Mouse (Mus musculus) liver, adult 2 months (tissue): ENCODE data around the gene Ctsd. TPM values are rescaled to one million over a fixed set of nuclear protein-coding genes. Genes with fewer than 3 reads are reported as not detected.

ENCODE experiments used
- DNase-seq: peaks from one replicate; pipeline ENCODE4 v3.0.0-alpha.2; 2011; ENCODE audit warnings: low read depth, low spot score; ENCODE audit errors: extremely low read depth
- H3K27ac ChIP-seq: fragments of 200-500 bp; replicated peaks from 2 replicates; pipeline ENCODE4 v1.5.1; 2012; ENCODE audit warnings: low read depth, mild to moderate bottlenecking, control low read depth, inconsistent platforms, low read length; ENCODE audit not compliant: insufficient read depth
- H3K27me3 ChIP-seq: fragments of 200-500 bp; 2 replicates; pipeline ENCODE4 v1.6.1; 2012; ENCODE audit warnings: mild to moderate bottlenecking, moderate library complexity, low read length, inconsistent platforms; ENCODE audit not compliant: control insufficient read depth, insufficient read depth
- H3K36me3 ChIP-seq: fragments of 200-500 bp; 2 replicates; pipeline ENCODE4 v1.6.1; 2012; ENCODE audit warnings: low read length, inconsistent platforms; ENCODE audit not compliant: control insufficient read depth, insufficient read depth
- H3K4me1 ChIP-seq: fragments of 200-500 bp; 2 replicates; pipeline ENCODE4 v1.6.1; 2011; ENCODE audit warnings: low read length; ENCODE audit not compliant: control insufficient read depth, insufficient read depth
- H3K4me3 ChIP-seq: fragments of 200-500 bp; 2 replicates; pipeline ENCODE4 v1.5.1; 2011; ENCODE audit warnings: low read depth, mild to moderate bottlenecking, control low read depth, low read length, moderate library complexity; ENCODE audit not compliant: insufficient read depth
- H3K79me2 ChIP-seq: fragments of 200-500 bp; 2 replicates; pipeline ENCODE4 v1.6.1; 2012; ENCODE audit warnings: inconsistent platforms, mild to moderate bottlenecking, low read length, moderate library complexity; ENCODE audit not compliant: control insufficient read depth, insufficient read depth
- H3K9ac ChIP-seq: fragments of 200-500 bp; 2 replicates; pipeline ENCODE4 v1.6.1; 2012; ENCODE audit warnings: low read depth, mild to moderate bottlenecking, control low read depth, inconsistent platforms, low read length
- CTCF ChIP-seq: fragments of 200-500 bp; IDR thresholded peaks from 2 replicates; pipeline ENCODE4 v1.5.1; 2011; ENCODE audit warnings: low read depth, low read length, control low read depth
- POLR2A ChIP-seq: fragments of 200-500 bp; IDR thresholded peaks from 2 replicates; pipeline ENCODE4 v1.6.1; 2011; ENCODE audit warnings: low read length, control low read depth; ENCODE audit not compliant: insufficient read depth; ENCODE audit errors: extremely low read depth
- WGBS: fragments of 180-500 bp; shearing (Covaris S2); methylation state at CpG from one replicate; pipeline ENCODE4 v1.1.7; 2018; 5-methylcytosine and 5-hydroxymethylcytosine counted together
- polyA plus RNA-seq: library from polyadenylated mRNA; depleted of rRNA; stranded (reverse); fragments of >200 nt; gene quantifications from 2 replicates; pipeline ENCODE4 v1.2.3, GENCODE M21; 2012
- total RNA-seq: library from RNA; depleted of rRNA; stranded (reverse); fragments of >200 nt; gene quantifications from 2 replicates; pipeline ENCODE4 v1.2.3, GENCODE M21; 2014

Gene Ctsd
- total and polyA plus RNA-seq, 2 experiments: 215 to 444 TPM

- peak overlapping the region; percentile 78 for H3K4me3 ChIP-seq
Observed at GRCm38 (mm10) chr7:142386621-142387201, 1.1 kb downstream of the Ctsd start.

GRCm38 (mm10) chr7:142385742-142386403, 2.0 kb downstream of the Ctsd start:
- TF ChIP-seq CTCF (no peak), POLR2A (no peak)
- H3K36me3 ChIP-seq: peaks cover 28% of the 10 kb centered on the region
- 0 out of 2 replicates have a peak overlapping the region, but pooled peaks have one; percentile 18 for H3K27ac ChIP-seq
- DNase-seq: no peak
- H3K4me3 ChIP-seq: peak overlapping the region; percentile 78
- H3K27me3 ChIP-seq: no peaks in the 10 kb centered on the region
- 66% methylated on average over 3 of the region's 3 CpGs for WGBS
- peak overlapping the region; percentile 50 for H3K9ac ChIP-seq
- H3K4me1 ChIP-seq: peaks cover 14% of the 10 kb centered on the region
- peaks cover 17% of the 10 kb centered on the region; the same call in 1 of the 2 replicates for H3K79me2 ChIP-seq

More at GRCm38 (mm10) chr7:142386621-142387201, 1.1 kb downstream of the Ctsd start:
- peak; percentile 84 for DNase-seq
- WGBS: 3% methylated on average over 6 of the region's 6 CpGs
- Histone ChIP-seq H3K9ac (peak overlapping the region; percentile 87), H3K4me1 (peaks cover 14% of the 10 kb centered on the region), H3K79me2 (peaks cover 17% of the 10 kb centered on the region; the same call in 1 of the 2 replicates), H3K27ac (peak overlapping the region; percentile 78), H3K36me3 (peaks cover 27% of the 10 kb centered on the region), H3K27me3 (no peaks in the 10 kb centered on the region)
- 0 out of 2 replicates have a peak, but pooled peaks have one; percentile 24 for TF ChIP-seq POLR2A
- TF ChIP-seq CTCF: no peak

GRCm38 (mm10) chr7:142384306-142384705, 3.5 kb downstream of the Ctsd start:
- WGBS: 77% methylated on average over 10 of the region's 10 CpGs
- TF ChIP-seq CTCF (no peak), POLR2A (no peak)
- peaks cover 14% of the 10 kb centered on the region for H3K4me1 ChIP-seq

GRCm38 (mm10) chr7:142382567-142382966, 5.3 kb downstream of the Ctsd start, which contains the start of gene Gm49369:
TSS of gene Gm49369 (minus strand) at chr7:142382667.
- Histone ChIP-seq H3K27me3 (no peaks in the 10 kb centered on the region), H3K9ac (no peak within 1 kb of the TSS), H3K36me3 (peaks cover 56% of the 10 kb centered on the region), H3K4me3 (no peak within 1 kb of the TSS), H3K27ac (no peak within 1 kb of the TSS), H3K79me2 (peaks cover 17% of the 10 kb centered on the region; the same call in 1 of the 2 replicates), H3K4me1 (peaks cover 14% of the 10 kb centered on the region)
- TF ChIP-seq POLR2A (no peak), CTCF (no peak)
- DNase-seq: no peak
- WGBS: 97% methylated on average over 5 of the region's 5 CpGs

More at GRCm38 (mm10) chr7:142384306-142384705, 3.5 kb downstream of the Ctsd start:
- peaks cover 41% of the 10 kb centered on the region for H3K36me3 ChIP-seq
- peaks cover 17% of the 10 kb centered on the region; the same call in 1 of the 2 replicates for H3K79me2 ChIP-seq
- no peak overlapping the region for H3K9ac ChIP-seq
- no peak for DNase-seq
- H3K27ac ChIP-seq: no peak overlapping the region
- no peak overlapping the region for H3K4me3 ChIP-seq
- H3K27me3 ChIP-seq: no peaks in the 10 kb centered on the region

- Histone ChIP-seq H3K9ac (no peak overlapping the region), H3K4me3 (no peak overlapping the region)
- DNase-seq: no peak
Observed at GRCm38 (mm10) chr7:142381175-142381574, 6.7 kb downstream of the Ctsd start.

GRCm38 (mm10) chr7:142379186-142379585, 8.7 kb downstream of the Ctsd start:
- TF ChIP-seq POLR2A (no peak), CTCF (no peak)
- Histone ChIP-seq H3K27ac (no peak overlapping the region), H3K27me3 (no peaks in the 10 kb centered on the region), H3K4me3 (no peak overlapping the region), H3K36me3 (peaks cover 56% of the 10 kb centered on the region), H3K79me2 (no peaks in the 10 kb centered on the region), H3K4me1 (no peaks in the 10 kb centered on the region), H3K9ac (no peak overlapping the region)
- no peak for DNase-seq
- WGBS: 89% methylated on average over 6 of the region's 6 CpGs

More at GRCm38 (mm10) chr7:142381175-142381574, 6.7 kb downstream of the Ctsd start:
- Histone ChIP-seq H3K36me3 (peaks cover 64% of the 10 kb centered on the region), H3K4me1 (peaks cover 11% of the 10 kb centered on the region), H3K79me2 (peaks cover 5% of the 10 kb centered on the region; the same call in 1 of the 2 replicates), H3K27me3 (no peaks in the 10 kb centered on the region), H3K27ac (no peak overlapping the region)
- WGBS: 84% methylated on average over 4 of the region's 4 CpGs
- TF ChIP-seq CTCF: no peak
- no peak for TF ChIP-seq POLR2A
